Mouse (Mus musculus) limb, embryonic 15.5 days (tissue): ENCODE results near the gene Tdg. TPM values are rescaled to one million over a fixed set of nuclear protein-coding genes. Genes with fewer than 3 reads are reported as not detected.

Experiments used
- ATAC-seq: fragments of 200-750 bp; cut with Nextera tagmentation; 2 replicates; pipeline ENCODE4 v1.8.0; 2017; ENCODE audit warnings: low read depth, moderate TSS enrichment; ENCODE audit not compliant: insufficient number of reproducible peaks, low FRiP score, low TSS enrichment
- H3K27ac ChIP-seq: fragments of 300-500 bp; sonication (generic); 2 replicates; pipeline ENCODE4 v1.5.1; 2015; ENCODE audit warnings: moderate library complexity, mild to moderate bottlenecking, inconsistent platforms
- H3K27me3 ChIP-seq: fragments of 300-500 bp; sonication (generic); 2 replicates; pipeline ENCODE4 v1.6.1; 2015; ENCODE audit warnings: inconsistent platforms
- H3K36me3 ChIP-seq: fragments of 300-500 bp; sonication (generic); 2 replicates; pipeline ENCODE4 v1.6.1; 2015; ENCODE audit warnings: inconsistent platforms
- H3K4me1 ChIP-seq: fragments of 300-500 bp; sonication (generic); 2 replicates; pipeline ENCODE4 v1.6.1; 2015; ENCODE audit warnings: inconsistent platforms
- H3K4me2 ChIP-seq: fragments of 300-500 bp; sonication (generic); 2 replicates; pipeline ENCODE4 v1.6.1; 2015; ENCODE audit warnings: mild to moderate bottlenecking, inconsistent platforms
- H3K4me3 ChIP-seq: fragments of 300-500 bp; sonication (generic); 2 replicates; pipeline ENCODE4 v1.5.1; 2015; ENCODE audit warnings: mild to moderate bottlenecking, inconsistent platforms
- H3K9ac ChIP-seq: fragments of 300-500 bp; sonication (generic); 2 replicates; pipeline ENCODE4 v1.6.1; 2015; ENCODE audit warnings: inconsistent platforms
- H3K9me3 ChIP-seq: fragments of 300-500 bp; sonication (generic); 2 replicates; pipeline ENCODE4 v1.6.1; 2016; ENCODE audit warnings: inconsistent platforms
- WGBS: fragments of 180-500 bp; shearing (Covaris S2); methylation state at CpG from one replicate; pipeline ENCODE4 v1.1.7; 2015; 5-methylcytosine and 5-hydroxymethylcytosine counted together
- polyA plus RNA-seq: library from polyadenylated mRNA; unstranded; fragments of >200 nt; fragmentation: Nextera tagmentation; extraction: Ambion mirVana; gene quantifications from 2 replicates; pipeline ENCODE4 v1.2.1, GENCODE M21; 2015

The Tdg gene
- polyA plus RNA-seq, 1 experiment from 2014 or later = 108 TPM

DNA sequence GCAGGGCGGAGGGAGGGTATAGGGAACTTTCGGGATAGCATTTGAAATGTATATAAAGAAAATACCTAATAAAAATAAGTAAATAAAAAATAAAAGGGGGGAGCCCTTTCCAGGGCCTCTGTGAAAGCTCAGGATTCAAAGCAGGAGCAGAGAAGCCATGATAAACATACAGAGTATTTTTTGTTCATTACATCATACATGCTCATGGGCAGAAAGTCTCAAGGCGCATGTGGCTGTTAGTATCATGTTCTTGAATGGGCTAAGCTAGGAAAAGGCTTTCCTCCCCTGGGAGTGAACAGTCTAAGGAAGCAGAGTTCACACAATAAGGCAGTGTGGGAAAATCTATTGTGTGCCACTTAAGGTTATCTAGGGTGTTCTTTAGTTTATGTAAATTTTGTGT is 6.7 kb downstream of the Tdg start:
- H3K4me3 ChIP-seq = no peak overlapping the region
- H3K4me1 ChIP-seq = peaks cover 4% of the 10 kb centered on the region; the same call in 1 of the 2 replicates
- H3K27ac ChIP-seq = no peak overlapping the region
- no peak for ATAC-seq
- peaks cover 62% of the 10 kb centered on the region for H3K36me3 ChIP-seq
- H3K4me2 ChIP-seq = no peak overlapping the region
- H3K9ac ChIP-seq = no peak overlapping the region
- H3K27me3 ChIP-seq = no peaks in the 10 kb centered on the region
- H3K9me3 ChIP-seq = no peaks in the 10 kb centered on the region
- 94% methylated on average over 3 of the region's 3 CpGs for WGBS

DNA sequence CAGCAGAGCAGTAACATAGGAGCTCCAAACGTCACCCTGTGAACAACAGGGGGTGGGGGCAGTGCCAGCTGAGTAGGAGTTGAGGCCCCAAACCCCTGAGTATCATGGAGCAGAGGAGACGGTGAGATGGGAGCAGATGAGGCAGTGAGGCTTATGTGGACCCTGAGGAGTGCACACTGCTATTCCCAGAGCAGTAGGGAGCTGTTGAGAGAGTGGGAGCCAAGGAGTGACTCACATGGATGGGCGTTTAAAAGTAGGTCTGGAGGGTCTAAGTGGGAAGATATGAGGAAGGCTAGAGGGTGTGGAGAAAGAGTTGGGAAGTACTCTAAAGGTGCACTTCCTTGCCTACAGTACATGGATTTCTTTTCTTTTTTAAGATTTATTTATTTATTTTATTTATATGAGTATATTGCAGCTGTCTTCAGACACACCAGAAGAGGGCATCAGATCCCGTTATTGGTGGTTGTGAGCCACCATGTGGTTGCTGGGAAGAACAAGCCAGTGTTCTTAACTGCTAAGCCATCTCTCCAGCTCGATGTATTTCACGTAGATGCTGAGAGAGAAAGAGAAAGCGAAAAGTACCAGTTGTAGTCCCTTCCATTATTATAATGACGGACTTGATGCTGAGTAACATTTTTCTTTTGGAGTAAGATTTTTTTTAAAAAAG is 9.5 kb downstream of the Tdg start:
- Histone ChIP-seq H3K4me1 (no peaks in the 10 kb centered on the region), H3K27me3 (no peaks in the 10 kb centered on the region), H3K4me3 (no peak overlapping the region), H3K36me3 (peaks cover 64% of the 10 kb centered on the region), H3K4me2 (no peak overlapping the region), H3K9ac (no peak overlapping the region), H3K9me3 (no peaks in the 10 kb centered on the region), H3K27ac (no peak overlapping the region)
- ATAC-seq = no peak
- 90% methylated on average over 8 of the region's 8 CpGs for WGBS

DNA sequence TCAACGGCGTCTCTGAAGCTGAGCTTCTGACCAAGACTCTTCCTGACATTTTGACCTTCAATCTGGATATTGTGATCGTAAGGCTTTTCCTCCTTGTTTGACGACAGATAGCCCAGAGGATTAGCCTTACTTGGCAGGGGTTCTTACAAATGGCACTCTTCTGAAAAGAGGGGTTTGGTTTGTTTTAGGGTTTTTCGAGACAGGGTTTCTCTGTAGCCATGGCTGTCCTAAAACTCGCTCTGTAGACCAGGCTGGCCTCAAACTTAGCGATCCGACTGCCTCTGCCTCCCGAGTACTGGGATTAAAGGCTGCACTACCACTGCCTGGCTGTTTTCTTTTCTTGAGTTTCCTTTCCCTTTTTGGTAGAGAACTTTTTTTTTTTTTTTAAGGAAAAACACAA is 11.9 kb downstream of the Tdg start:
- no peak overlapping the region for H3K4me3 ChIP-seq
- no peak overlapping the region for H3K9ac ChIP-seq
- H3K9me3 ChIP-seq = no peaks in the 10 kb centered on the region
- WGBS = 93% methylated on average over 9 of the region's 9 CpGs
- no peaks in the 10 kb centered on the region for H3K4me1 ChIP-seq
- no peak overlapping the region for H3K4me2 ChIP-seq
- no peak overlapping the region for H3K27ac ChIP-seq
- ATAC-seq = no peak
- peaks cover 78% of the 10 kb centered on the region for H3K36me3 ChIP-seq
- no peaks in the 10 kb centered on the region for H3K27me3 ChIP-seq

DNA sequence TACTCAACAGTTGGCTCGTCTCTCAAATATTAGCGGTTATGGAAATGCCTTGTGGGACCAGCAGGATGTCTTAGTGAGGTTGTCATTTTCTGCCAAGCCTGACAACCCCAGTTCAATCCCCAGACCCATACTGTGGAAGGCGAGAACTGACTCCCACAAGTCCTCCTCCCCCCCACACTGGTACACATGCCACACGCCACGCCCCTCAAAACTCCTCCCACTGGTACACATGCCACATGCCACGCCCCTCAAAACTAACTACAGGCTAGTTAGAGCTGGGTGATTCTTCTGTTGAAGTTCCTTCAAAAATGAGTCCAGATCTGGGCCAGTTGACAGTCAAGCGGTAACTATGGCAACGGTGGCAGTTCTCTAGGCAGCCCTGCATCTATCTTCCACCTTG is 16.5 kb downstream of the Tdg start:
- no peaks in the 10 kb centered on the region for H3K9me3 ChIP-seq
- H3K36me3 ChIP-seq = peaks cover 68% of the 10 kb centered on the region
- no peak overlapping the region for H3K4me3 ChIP-seq
- ATAC-seq = no peak
- no peak overlapping the region for H3K9ac ChIP-seq
- H3K27me3 ChIP-seq = no peaks in the 10 kb centered on the region
- H3K4me2 ChIP-seq = no peak overlapping the region
- no peak overlapping the region for H3K27ac ChIP-seq
- H3K4me1 ChIP-seq = no peaks in the 10 kb centered on the region
- WGBS = 90% methylated on average over 8 of the region's 8 CpGs

DNA sequence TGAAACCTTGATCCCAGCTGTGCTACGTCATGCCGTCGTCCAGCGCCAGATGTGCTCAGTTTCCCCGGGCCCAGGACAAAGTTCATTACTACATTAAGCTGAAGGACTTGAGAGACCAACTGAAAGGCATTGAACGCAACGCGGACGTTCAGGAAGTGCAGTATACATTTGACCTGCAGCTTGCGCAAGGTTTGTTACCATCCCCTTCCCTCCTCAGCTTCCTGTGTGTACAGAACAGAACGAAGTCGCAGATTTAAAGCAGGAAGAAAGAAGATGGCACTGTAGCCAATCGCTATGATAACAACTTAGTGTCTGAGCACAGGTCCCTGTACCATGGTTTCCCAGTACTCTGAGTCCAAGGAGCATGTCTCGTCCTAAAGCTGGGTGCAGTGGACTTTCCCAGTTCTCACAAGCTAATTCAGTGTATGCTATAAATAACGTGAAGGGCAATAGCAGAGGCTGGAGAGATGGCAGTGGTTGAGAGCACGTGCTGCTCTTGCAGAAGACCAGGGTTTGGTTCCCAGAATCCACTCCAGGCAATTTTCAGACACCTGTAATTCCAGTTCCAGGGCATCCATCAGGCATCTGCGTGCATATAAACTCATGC is 17.7 kb downstream of the Tdg start:
- no peak overlapping the region for H3K27ac ChIP-seq
- 88% methylated on average over 17 of the region's 17 CpGs for whole genome bisulfite sequencing

DNA sequence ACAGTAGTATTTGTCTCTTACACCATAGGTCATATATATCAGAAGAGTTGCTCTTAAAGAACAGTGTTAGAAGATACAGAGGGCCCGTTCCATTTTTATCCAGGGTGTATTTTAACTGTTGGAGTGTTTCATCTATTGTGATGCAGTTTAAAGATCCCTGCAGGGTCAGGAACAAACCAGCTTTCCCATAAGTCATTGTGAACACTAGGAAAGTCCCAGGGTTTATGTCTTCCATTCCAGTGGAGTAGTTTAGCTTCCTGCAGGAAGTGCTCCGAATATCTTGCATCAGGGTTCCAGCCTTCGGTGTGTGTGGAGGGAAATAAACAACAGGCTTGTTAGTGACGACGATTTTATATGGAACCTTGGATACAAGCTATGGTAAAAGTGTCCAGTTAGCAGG is 21.6 kb downstream of the Tdg start:
- Histone ChIP-seq H3K9ac (no peak overlapping the region), H3K4me1 (no peaks in the 10 kb centered on the region), H3K27me3 (no peaks in the 10 kb centered on the region), H3K4me2 (no peak overlapping the region), H3K36me3 (peaks cover 43% of the 10 kb centered on the region), H3K27ac (no peak overlapping the region), H3K9me3 (no peaks in the 10 kb centered on the region), H3K4me3 (no peak overlapping the region)
- WGBS = 92% methylated on average over 5 of the region's 5 CpGs
- ATAC-seq = no peak

More for the DNA sequence above, 17.7 kb downstream of the Tdg start:
- no peaks in the 10 kb centered on the region for H3K9me3 ChIP-seq
- no peaks in the 10 kb centered on the region for H3K27me3 ChIP-seq
- H3K4me2 ChIP-seq = no peak overlapping the region
- no peak overlapping the region for H3K4me3 ChIP-seq
- no peak overlapping the region for H3K9ac ChIP-seq
- H3K36me3 ChIP-seq = peaks cover 70% of the 10 kb centered on the region
- H3K4me1 ChIP-seq = no peaks in the 10 kb centered on the region
- ATAC-seq = no peak

DNA sequence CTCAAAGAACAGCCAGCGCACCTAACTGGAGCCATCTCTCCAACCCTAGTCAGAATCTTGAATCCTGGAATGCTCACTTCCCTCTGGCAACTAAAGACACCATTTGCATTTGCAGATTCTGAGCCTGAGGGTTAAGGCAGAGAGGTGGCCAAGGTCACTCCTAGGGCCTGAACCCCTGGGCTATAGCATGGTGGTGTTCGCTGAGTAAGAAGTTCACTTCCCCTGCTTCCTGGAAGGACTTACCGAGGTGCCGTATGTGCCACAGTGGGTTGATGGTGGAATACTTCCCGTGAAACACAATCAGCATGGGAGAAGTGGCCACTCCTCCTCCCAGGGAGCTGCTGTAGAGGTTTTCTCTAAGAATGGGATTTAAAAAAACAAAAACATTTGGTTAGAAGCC is 23.0 kb downstream of the Tdg start:
- Histone ChIP-seq H3K27me3 (no peaks in the 10 kb centered on the region), H3K9ac (no peak overlapping the region)
- WGBS = 73% methylated on average over 5 of the region's 5 CpGs

DNA sequence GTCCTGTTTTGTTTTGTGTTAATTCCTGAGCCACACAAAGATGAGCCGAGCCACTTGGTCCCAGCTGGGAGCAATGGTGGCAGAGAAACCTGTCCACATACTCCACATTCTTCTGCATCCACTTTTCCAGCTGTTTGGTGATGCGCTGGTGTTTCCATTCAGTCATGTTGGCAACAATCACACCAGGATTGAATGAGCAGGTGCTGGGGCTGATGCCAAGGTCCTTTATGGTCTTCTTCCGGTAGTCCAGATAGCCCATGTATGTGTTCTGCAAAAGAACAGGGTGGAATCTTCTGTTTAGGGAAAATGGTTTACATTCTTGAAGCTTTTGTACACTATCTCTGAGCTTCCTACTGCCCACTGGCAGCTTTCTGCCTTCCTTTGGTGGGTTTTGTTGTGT is 25.0 kb downstream of the Tdg start:
- no peak overlapping the region for H3K27ac ChIP-seq
- no peak overlapping the region for H3K4me2 ChIP-seq
- 74% methylated on average over 3 of the region's 3 CpGs for WGBS
- no peaks in the 10 kb centered on the region for H3K4me1 ChIP-seq
- H3K4me3 ChIP-seq = no peak overlapping the region
- H3K9ac ChIP-seq = no peak overlapping the region
- no peaks in the 10 kb centered on the region for H3K9me3 ChIP-seq
- ATAC-seq = no peak
- H3K27me3 ChIP-seq = no peaks in the 10 kb centered on the region
- H3K36me3 ChIP-seq = peaks cover 24% of the 10 kb centered on the region

More for the DNA sequence above, 23.0 kb downstream of the Tdg start:
- Histone ChIP-seq H3K36me3 (peaks cover 31% of the 10 kb centered on the region), H3K27ac (no peak overlapping the region), H3K9me3 (no peaks in the 10 kb centered on the region), H3K4me1 (no peaks in the 10 kb centered on the region), H3K4me3 (no peak overlapping the region), H3K4me2 (no peak overlapping the region)
- no peak for ATAC-seq

DNA sequence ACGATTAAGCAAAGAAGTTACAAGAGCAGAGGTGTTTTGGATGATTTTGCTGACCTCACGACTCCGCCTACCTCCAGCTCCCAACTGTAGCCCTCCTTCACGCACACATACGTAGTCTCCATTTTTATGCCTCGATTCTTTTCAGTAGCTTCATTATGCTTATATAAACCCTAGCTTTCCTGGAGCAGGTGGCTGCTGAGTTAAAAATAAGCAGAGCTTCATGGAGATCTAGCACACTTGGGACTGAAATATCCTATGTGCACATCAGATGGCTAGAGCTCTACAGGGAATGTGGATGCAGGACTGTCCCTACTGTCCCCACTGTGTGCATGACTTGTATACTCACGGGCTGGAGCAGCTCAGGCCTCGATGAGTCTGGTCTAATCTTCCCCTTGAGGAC is 32.2 kb downstream of the Tdg start:
- Histone ChIP-seq H3K36me3 (peaks cover 7% of the 10 kb centered on the region; the same call in 1 of the 2 replicates), H3K4me3 (no peak overlapping the region), H3K27me3 (no peaks in the 10 kb centered on the region), H3K4me1 (peaks cover 3% of the 10 kb centered on the region; the same call in 1 of the 2 replicates), H3K9me3 (no peaks in the 10 kb centered on the region), H3K9ac (no peak overlapping the region), H3K4me2 (no peak overlapping the region), H3K27ac (no peak overlapping the region)
- WGBS = 78% methylated on average over 8 of the region's 8 CpGs
- ATAC-seq = no peak

DNA sequence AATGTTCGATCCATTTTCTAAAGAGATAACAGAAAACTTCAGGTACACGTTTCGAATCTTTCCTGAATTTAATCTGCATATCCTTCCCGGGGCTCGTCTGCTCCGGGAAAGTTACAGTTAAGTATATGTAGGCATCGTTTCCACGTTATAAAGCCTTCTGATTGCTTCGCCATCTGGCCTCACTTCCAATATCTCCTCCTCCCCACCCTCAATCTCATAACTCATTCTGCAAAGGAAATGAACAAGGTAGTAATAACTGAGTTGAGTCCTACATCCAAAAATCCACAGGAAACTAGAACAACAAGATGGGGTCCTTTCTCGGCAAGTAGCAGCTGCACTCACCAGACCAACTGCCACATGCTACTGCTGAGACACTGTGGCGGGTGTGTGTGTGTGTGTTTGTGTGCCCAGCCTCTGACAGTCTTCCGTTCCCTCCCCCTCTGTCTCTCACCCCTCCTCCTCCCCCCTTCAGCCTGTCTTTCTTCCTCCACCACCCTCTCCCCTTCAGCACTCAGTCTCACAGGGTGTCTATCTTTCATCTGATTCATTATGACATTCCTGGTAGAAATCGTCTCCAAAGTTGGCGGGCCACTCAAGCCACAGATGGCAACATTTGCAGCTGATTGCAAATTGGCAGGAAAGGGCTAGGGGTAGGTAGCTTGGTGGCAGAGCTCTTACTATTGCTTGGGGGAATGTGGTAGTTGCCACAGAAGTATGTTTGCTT is 32.8 kb downstream of the Tdg start:
- H3K4me3 ChIP-seq = no peak overlapping the region
- peaks cover 7% of the 10 kb centered on the region; the same call in 1 of the 2 replicates for H3K36me3 ChIP-seq
- H3K4me1 ChIP-seq = peaks cover 4% of the 10 kb centered on the region; the same call in 1 of the 2 replicates
- WGBS = 53% methylated on average over 14 of the region's 14 CpGs
- no peak for ATAC-seq
- H3K27ac ChIP-seq = 0 out of 2 replicates have a peak overlapping the region, but pooled peaks have one; percentile 11
- H3K9me3 ChIP-seq = no peaks in the 10 kb centered on the region
- H3K4me2 ChIP-seq = no peak overlapping the region
- H3K27me3 ChIP-seq = no peaks in the 10 kb centered on the region
- no peak overlapping the region for H3K9ac ChIP-seq

DNA sequence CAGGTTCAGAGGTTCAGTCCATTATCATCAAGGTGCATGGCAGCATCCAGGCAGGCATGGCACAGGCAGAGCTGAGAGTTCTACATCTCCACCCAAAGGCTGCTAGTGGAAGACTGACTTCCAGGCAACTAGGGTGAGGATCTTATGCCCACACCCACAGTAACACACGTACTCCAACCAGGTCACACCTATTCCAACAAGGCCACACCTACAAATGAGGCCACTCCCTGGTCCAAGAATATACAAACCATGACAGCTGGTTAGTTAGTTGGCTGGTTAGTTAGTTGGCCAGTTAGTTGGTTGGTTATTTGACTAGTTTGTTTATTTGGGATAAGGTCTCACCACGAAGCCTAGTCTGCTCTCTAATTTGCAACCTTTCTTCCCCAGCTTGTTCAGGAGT is 33.7 kb downstream of the Tdg start:
- Histone ChIP-seq H3K27ac (no peak overlapping the region), H3K9me3 (no peaks in the 10 kb centered on the region), H3K4me3 (no peak overlapping the region), H3K4me2 (no peak overlapping the region), H3K36me3 (peaks cover 7% of the 10 kb centered on the region; the same call in 1 of the 2 replicates), H3K9ac (no peak overlapping the region), H3K27me3 (no peaks in the 10 kb centered on the region), H3K4me1 (peaks cover 4% of the 10 kb centered on the region; the same call in 1 of the 2 replicates)
- WGBS = 85% methylated on average over 2 of the region's 2 CpGs
- no peak for ATAC-seq

DNA sequence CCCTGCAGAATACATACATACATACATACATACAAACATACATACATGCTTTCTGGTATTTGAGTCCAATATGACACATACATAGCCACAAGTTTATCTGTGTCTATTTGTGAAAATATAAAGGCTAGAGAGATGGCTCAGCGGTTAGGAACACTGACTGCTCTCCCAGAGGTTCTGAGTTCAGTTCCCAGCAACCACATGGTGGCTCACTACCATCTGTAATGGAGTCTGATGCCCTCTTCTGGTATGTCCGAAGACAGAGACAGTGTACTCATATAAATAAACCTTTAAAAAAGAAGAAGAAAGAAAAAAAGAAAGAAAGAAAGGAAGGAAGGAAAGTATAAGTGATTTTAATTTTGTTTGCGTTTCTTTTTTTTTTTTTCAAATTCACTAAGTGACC is 36.3 kb downstream of the Tdg start:
- H3K4me1 ChIP-seq = peaks cover 4% of the 10 kb centered on the region; the same call in 1 of the 2 replicates
- H3K9ac ChIP-seq = no peak overlapping the region
- peaks cover 15% of the 10 kb centered on the region; the same call in 1 of the 2 replicates for H3K36me3 ChIP-seq
- H3K4me2 ChIP-seq = no peak overlapping the region
- H3K27me3 ChIP-seq = no peaks in the 10 kb centered on the region
- H3K4me3 ChIP-seq = no peak overlapping the region
- 59% methylated on average over 3 of the region's 3 CpGs for WGBS
- H3K9me3 ChIP-seq = no peaks in the 10 kb centered on the region
- H3K27ac ChIP-seq = no peak overlapping the region
- ATAC-seq = no peak
